Mouse (Mus musculus) ovary, adult 18-20 months (tissue): ENCODE measurements around the gene Tmed4.
"Not testable (repeated sequence)": the region's sequence is repeated elsewhere in the genome, so short reads cannot be mapped to it uniquely, and the experiment has no call there.

ENCODE experiments used
- DNase-seq: peaks from one replicate; pipeline ENCODE4 v3.0.0; 2022; ENCODE audit warnings: low spot score, mixed read lengths

Gene Tmed4

DNA sequence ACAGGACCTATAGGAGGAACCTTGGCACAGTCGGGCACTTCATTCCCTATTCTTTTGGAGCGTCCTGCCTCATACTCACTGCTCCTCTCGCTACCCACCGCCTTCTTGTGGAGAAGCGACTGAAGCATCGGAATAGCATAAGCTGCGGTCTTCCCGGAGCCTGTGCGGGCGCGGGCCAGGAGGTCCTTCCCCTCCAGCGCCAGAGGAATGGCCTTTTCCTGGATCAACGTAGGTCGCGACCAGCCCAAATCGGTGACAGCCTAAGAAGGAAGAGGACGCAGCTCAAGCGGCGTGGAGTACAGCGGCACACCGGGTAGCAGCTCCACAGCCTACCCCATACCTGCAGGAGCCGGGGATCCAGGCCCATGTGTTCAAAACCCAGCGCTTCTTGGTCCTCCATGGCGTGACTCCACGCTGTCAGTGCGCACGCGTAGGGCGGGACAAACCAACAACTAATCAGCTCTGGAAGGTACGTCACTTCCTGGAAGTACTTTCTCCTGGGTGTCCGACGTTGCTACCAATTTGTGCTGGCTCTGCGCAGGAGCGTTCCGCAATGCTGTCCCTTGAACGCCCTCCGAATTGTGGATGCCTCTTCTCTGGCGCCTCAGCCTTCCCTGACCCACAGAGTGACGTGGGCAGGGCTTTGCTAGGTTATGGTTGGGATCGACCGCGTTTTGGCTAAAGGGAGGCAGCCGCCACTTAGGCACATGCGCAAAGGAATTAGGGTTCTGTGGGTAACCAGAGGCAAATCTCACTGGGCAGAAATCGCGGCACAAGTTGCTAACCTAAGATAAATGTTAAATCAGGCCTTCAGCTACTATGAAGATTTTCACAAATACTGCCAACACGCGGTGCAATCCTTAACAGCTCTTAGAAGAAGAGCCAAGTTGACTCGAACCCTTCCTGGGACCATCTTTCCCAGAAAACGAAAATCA is 7.1 kb downstream of the Tmed4 start, which contains the start of gene Ddx56:
Gene Ddx56, minus strand, starts transcription at position 453 of the 935 bp plus-strand sequence.
- DNase-seq = peak; percentile 88

- DNase-seq = no peak
Measured at GRCm38 (mm10) chr11:6266621-6267020, 8.0 kb downstream of the Tmed4 start.

GRCm38 (mm10) chr11:6261434-6262082 is 13.1 kb downstream of the Tmed4 start:
- no peak for DNase-seq

GRCm38 (mm10) chr11:6259413-6259812 is 15.3 kb downstream of the Tmed4 start:
- DNase-seq = no peak

DNA sequence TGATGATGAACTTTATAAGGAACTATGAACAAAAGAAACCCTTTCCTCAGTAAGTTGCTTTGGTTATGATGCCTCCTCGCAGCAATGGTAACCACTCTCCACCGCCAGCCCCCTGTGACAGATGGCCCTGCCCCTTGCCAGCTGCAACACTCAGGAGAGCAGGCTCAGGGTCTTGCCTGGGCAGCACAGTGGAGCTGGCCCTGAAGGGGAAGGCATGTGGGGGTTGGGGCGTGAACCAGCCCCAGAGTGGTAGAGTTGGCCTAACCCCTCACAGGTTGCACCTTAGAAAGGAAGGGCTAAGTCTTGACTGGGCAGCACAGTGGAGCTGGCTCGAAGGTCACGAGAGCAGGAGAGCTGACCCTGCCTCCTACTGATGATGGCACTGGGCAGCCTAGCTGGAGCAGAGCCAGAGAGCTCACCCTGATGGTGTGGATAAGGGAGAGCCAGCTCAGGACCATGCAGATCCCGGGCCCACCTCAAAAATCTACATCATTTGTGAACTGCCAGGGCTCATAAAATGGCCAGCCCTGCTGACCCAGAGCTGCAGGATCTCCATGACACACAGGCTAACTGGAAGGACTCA is 18.1 kb downstream of the Tmed4 start:
- no peak for DNase-seq

GRCm38 (mm10) chr11:6254602-6255001 is 20.1 kb downstream of the Tmed4 start:
- not testable (repeated sequence) for DNase-seq

- no peak for DNase-seq
Measured at GRCm38 (mm10) chr11:6252824-6253223, 21.8 kb downstream of the Tmed4 start.

- no peak for DNase-seq
Measured at GRCm38 (mm10) chr11:6252248-6252647, 22.4 kb downstream of the Tmed4 start.

DNA sequence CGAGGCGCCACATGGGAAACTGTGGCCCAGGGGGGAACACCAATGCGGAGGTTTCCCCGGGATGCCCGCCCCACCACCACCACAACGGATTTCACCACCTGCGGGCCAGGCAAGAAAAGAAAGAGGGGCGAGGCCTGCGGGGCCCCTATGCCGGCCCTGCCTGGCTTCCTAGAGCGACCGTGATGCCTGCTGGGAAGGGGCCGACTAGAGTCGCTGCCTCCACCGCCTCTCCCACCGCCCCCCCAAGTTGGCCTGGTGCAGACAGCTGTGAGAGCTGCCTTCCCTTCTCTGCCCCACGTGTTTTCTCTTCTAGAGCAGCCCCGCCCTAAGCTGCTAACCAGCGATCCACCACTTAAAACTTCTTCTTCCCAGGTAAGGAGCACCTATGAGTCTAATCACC is 30.0 kb downstream of the Tmed4 start:
- DNase-seq = no peak

- no peak for DNase-seq
Measured at GRCm38 (mm10) chr11:6233025-6233424, 41.6 kb downstream of the Tmed4 start.

DNA sequence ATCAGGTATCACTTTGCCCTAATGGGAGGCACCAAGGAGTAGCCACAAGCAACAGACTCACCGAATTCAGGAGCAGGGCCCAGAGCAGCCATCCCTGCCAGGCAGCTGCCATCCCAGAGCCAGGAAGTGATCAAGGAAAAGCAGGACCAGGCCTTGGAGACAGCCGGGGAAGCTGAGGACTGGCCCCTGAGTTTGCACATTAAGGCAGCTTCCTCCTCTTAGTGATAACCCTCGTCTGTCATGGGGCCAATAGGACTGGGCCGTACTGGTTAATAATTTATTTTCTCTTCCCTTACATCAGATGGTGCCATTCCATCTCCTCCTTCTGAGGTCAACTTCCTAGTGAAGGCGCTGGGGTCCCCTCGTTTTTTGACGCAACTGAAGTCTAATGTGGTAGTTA is 44.7 kb downstream of the Tmed4 start, which contains the start of gene Npc1l1:
Gene Npc1l1, minus strand, starts transcription at position 132 of the 400 bp plus-strand sequence.
- no peak for DNase-seq

GRCm38 (mm10) chr11:6224541-6225229 is 50.0 kb downstream of the Tmed4 start:
- no peak for DNase-seq

GRCm38 (mm10) chr11:6222187-6222586 is 52.5 kb downstream of the Tmed4 start:
- no peak for DNase-seq
